Mouse (Mus musculus): ENCODE results near the gene Plekhh1. TPM values are rescaled to one million over a fixed set of nuclear protein-coding genes. Genes with fewer than 3 reads are reported as not detected.
A peak's percentile ranks its signal among the peaks of the same experiment; 100 is the strongest.

Gene Plekhh1
- polyA plus RNA-seq, 1 experiment from 2014 or later = 5.6 TPM

- no peaks in the 10 kb centered on the region for H3K4me1 ChIP-seq
- H3K27ac ChIP-seq = no peak overlapping the region
- no peak overlapping the region for H3K4me2 ChIP-seq
- 85% methylated on average over 7 of the region's 7 CpGs for WGBS
- H3K27me3 ChIP-seq = no peaks in the 10 kb centered on the region
- no peaks in the 10 kb centered on the region for H3K9me3 ChIP-seq
- no peak for ATAC-seq (ENCODE audit: low FRiP score)
- no peak overlapping the region for H3K9ac ChIP-seq
- no peak overlapping the region for H3K4me3 ChIP-seq (replicated peaks)
- peaks cover 24% of the 10 kb centered on the region; the same call in 1 of the 2 replicates for H3K36me3 ChIP-seq (replicated peaks)
Measured at GRCm38 (mm10) chr12:79060766-79061652, 32.0 kb downstream of the Plekhh1 start.

GRCm38 (mm10) chr12:79064451-79064850 lies 35.5 kb downstream of the Plekhh1 start:
- H3K36me3 ChIP-seq (replicated peaks) = peaks cover 47% of the 10 kb centered on the region
- no peak overlapping the region for H3K4me2 ChIP-seq
- H3K9ac ChIP-seq = no peak overlapping the region
- no peak overlapping the region for H3K4me3 ChIP-seq (replicated peaks)
- no peak overlapping the region for H3K27ac ChIP-seq
- H3K4me1 ChIP-seq = no peaks in the 10 kb centered on the region
- H3K27me3 ChIP-seq = no peaks in the 10 kb centered on the region
- H3K9me3 ChIP-seq = no peaks in the 10 kb centered on the region
- WGBS = 90% methylated on average over 13 of the region's 13 CpGs
- no peak for ATAC-seq (ENCODE audit: low FRiP score)

GRCm38 (mm10) chr12:79066431-79066830 lies 37.5 kb downstream of the Plekhh1 start:
- Histone ChIP-seq H3K4me1 (no peaks in the 10 kb centered on the region), H3K36me3 (replicated peaks) (peaks cover 59% of the 10 kb centered on the region)
- WGBS = 86% methylated on average over 9 of the region's 9 CpGs

GRCm38 (mm10) chr12:79067526-79067925 lies 38.6 kb downstream of the Plekhh1 start:
- no peak overlapping the region for H3K9ac ChIP-seq
- no peak for ATAC-seq (ENCODE audit: low FRiP score)
- H3K27ac ChIP-seq = no peak overlapping the region
- H3K27me3 ChIP-seq = no peaks in the 10 kb centered on the region
- H3K36me3 ChIP-seq (replicated peaks) = peaks cover 59% of the 10 kb centered on the region
- WGBS = 91% methylated on average over 5 of the region's 5 CpGs
- no peaks in the 10 kb centered on the region for H3K9me3 ChIP-seq
- no peak overlapping the region for H3K4me2 ChIP-seq
- H3K4me3 ChIP-seq (replicated peaks) = no peak overlapping the region
- H3K4me1 ChIP-seq = no peaks in the 10 kb centered on the region

More at GRCm38 (mm10) chr12:79066431-79066830, 37.5 kb downstream of the Plekhh1 start:
- H3K27ac ChIP-seq = no peak overlapping the region
- no peak overlapping the region for H3K4me2 ChIP-seq
- H3K4me3 ChIP-seq (replicated peaks) = no peak overlapping the region
- no peak for ATAC-seq (ENCODE audit: low FRiP score)
- H3K9me3 ChIP-seq = no peaks in the 10 kb centered on the region
- no peaks in the 10 kb centered on the region for H3K27me3 ChIP-seq
- H3K9ac ChIP-seq = no peak overlapping the region

GRCm38 (mm10) chr12:79068306-79068705 lies 39.3 kb downstream of the Plekhh1 start:
- Histone ChIP-seq H3K9me3 (no peaks in the 10 kb centered on the region), H3K4me2 (no peak overlapping the region), H3K4me3 (replicated peaks) (no peak overlapping the region), H3K27me3 (no peaks in the 10 kb centered on the region), H3K27ac (no peak overlapping the region), H3K36me3 (replicated peaks) (peaks cover 67% of the 10 kb centered on the region), H3K4me1 (no peaks in the 10 kb centered on the region), H3K9ac (no peak overlapping the region)
- WGBS = 91% methylated on average over 11 of the region's 11 CpGs
- no peak for ATAC-seq (ENCODE audit: low FRiP score)

DNA sequence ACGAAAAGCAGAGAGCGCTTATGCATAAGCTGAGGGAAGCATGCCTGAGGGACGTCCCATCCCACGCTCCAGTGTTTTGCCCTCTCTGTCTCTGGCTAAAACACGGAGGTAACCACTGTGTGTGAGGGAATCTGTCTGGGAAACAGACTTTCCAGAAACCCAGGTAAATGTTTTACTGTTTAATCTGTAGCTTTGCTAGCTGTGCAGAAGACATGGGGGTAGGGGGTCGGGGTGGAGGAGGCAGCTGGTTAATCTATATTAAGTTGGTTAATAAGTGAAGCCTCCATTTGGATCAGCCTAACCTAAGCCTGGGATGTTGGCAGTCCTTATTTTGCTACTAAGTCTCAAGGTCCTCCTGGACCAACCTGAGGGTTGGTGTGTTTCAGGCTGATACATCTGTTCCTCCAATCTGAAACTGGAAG lies 40.2 kb downstream of the Plekhh1 start:
- Histone ChIP-seq H3K9me3 (no peaks in the 10 kb centered on the region), H3K4me2 (no peak overlapping the region), H3K27me3 (no peaks in the 10 kb centered on the region), H3K27ac (no peak overlapping the region), H3K4me1 (no peaks in the 10 kb centered on the region), H3K9ac (no peak overlapping the region), H3K4me3 (replicated peaks) (no peak overlapping the region), H3K36me3 (replicated peaks) (peaks cover 68% of the 10 kb centered on the region)
- 88% methylated on average over 6 of the region's 6 CpGs for WGBS
- no peak for ATAC-seq (ENCODE audit: low FRiP score)

GRCm38 (mm10) chr12:79069916-79070315 lies 41.0 kb downstream of the Plekhh1 start:
- H3K9me3 ChIP-seq = no peaks in the 10 kb centered on the region
- WGBS = 86% methylated on average over 6 of the region's 6 CpGs
- H3K4me2 ChIP-seq = no peak overlapping the region
- H3K27ac ChIP-seq = no peak overlapping the region
- no peaks in the 10 kb centered on the region for H3K4me1 ChIP-seq
- no peak overlapping the region for H3K4me3 ChIP-seq (replicated peaks)
- ATAC-seq (ENCODE audit: low FRiP score) = no peak
- peaks cover 69% of the 10 kb centered on the region for H3K36me3 ChIP-seq (replicated peaks)
- no peaks in the 10 kb centered on the region for H3K27me3 ChIP-seq
- H3K9ac ChIP-seq = no peak overlapping the region

- 87% methylated on average over 9 of the region's 9 CpGs for WGBS
- H3K4me3 ChIP-seq (replicated peaks) = no peak overlapping the region
- no peak overlapping the region for H3K4me2 ChIP-seq
- H3K27me3 ChIP-seq = no peaks in the 10 kb centered on the region
- no peaks in the 10 kb centered on the region for H3K9me3 ChIP-seq
- H3K27ac ChIP-seq = no peak overlapping the region
- ATAC-seq (ENCODE audit: low FRiP score) = no peak
- H3K4me1 ChIP-seq = no peaks in the 10 kb centered on the region
- peaks cover 76% of the 10 kb centered on the region for H3K36me3 ChIP-seq (replicated peaks)
- no peak overlapping the region for H3K9ac ChIP-seq
Measured at GRCm38 (mm10) chr12:79070736-79071333, 41.9 kb downstream of the Plekhh1 start.

- no peak overlapping the region for H3K4me3 ChIP-seq (replicated peaks)
- no peaks in the 10 kb centered on the region for H3K9me3 ChIP-seq
- 88% methylated on average over 6 of the region's 6 CpGs for WGBS
- no peak for ATAC-seq (ENCODE audit: low FRiP score)
- H3K27ac ChIP-seq = no peak overlapping the region
- H3K4me1 ChIP-seq = no peaks in the 10 kb centered on the region
- no peaks in the 10 kb centered on the region for H3K27me3 ChIP-seq
- H3K9ac ChIP-seq = no peak overlapping the region
- no peak overlapping the region for H3K4me2 ChIP-seq
- peaks cover 85% of the 10 kb centered on the region for H3K36me3 ChIP-seq (replicated peaks)
Measured at GRCm38 (mm10) chr12:79072576-79072975, 43.6 kb downstream of the Plekhh1 start.

GRCm38 (mm10) chr12:79073362-79073761 lies 44.4 kb downstream of the Plekhh1 start:
- H3K4me1 ChIP-seq = no peaks in the 10 kb centered on the region
- peaks cover 86% of the 10 kb centered on the region for H3K36me3 ChIP-seq (replicated peaks)
- no peaks in the 10 kb centered on the region for H3K27me3 ChIP-seq
- no peak overlapping the region for H3K4me2 ChIP-seq
- no peak overlapping the region for H3K27ac ChIP-seq
- ATAC-seq (ENCODE audit: low FRiP score) = no peak
- no peaks in the 10 kb centered on the region for H3K9me3 ChIP-seq
- no peak overlapping the region for H3K9ac ChIP-seq
- WGBS = 93% methylated on average over 6 of the region's 6 CpGs
- H3K4me3 ChIP-seq (replicated peaks) = no peak overlapping the region

DNA sequence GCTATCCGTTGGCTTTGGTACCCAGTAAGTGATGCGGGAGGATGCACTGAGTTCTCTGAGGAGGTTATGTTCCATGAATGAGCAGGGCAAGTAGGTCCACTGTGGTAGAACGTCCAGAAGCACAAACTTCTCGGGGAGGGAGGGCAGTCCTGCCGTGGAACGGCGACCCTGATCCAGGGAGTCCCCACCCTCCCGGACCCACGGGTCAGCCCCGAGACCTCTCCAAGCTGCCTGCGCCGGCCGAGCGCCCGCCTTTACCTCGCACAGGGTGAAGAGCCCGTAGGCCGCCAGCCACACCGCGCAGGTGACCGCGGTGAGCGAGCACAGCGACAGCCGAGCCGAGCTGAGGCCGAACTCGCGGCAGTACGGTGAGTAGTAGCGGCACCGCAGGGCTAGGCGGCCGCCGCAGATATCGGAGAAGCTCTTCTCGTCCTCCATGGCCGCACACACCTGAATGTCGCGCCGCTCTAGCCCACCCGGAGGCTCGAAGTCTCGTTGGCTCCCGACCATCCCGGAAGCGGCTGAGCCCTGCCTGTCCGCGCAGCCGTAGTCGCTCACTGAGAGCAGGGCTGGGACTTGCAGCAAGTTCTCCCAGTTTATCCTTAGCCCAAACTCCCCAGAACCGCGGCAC lies 60.3 kb downstream of the Plekhh1 start, which contains the start of gene Pigh:
TSS of gene Pigh (minus strand) at position 470 of the 631 bp plus-strand sequence.
- Histone ChIP-seq H3K9me3 (no peaks in the 10 kb centered on the region), H3K36me3 (replicated peaks) (peaks cover 11% of the 10 kb centered on the region), H3K9ac (peak within 1 kb of the TSS; percentile 89), H3K4me2 (peak within 1 kb of the TSS; percentile 73), H3K27me3 (no peaks in the 10 kb centered on the region), H3K4me3 (replicated peaks) (peak within 1 kb of the TSS; percentile 91), H3K4me1 (peaks cover 9% of the 10 kb centered on the region), H3K27ac (peak within 1 kb of the TSS; percentile 59; the same call in 1 of the 2 replicates)
- under 1% methylated on average over 53 of the region's 53 CpGs for WGBS
- peak; percentile 96 for ATAC-seq (ENCODE audit: low FRiP score)

- Histone ChIP-seq H3K4me3 (replicated peaks) (no peak overlapping the region), H3K27ac (no peak overlapping the region)
- 53% methylated on average over 4 of the region's 4 CpGs for WGBS
Measured at GRCm38 (mm10) chr12:79092569-79092968, 63.6 kb downstream of the Plekhh1 start.

More at GRCm38 (mm10) chr12:79092569-79092968, 63.6 kb downstream of the Plekhh1 start:
- H3K9me3 ChIP-seq = no peaks in the 10 kb centered on the region
- peaks cover 9% of the 10 kb centered on the region for H3K4me1 ChIP-seq
- no peak for ATAC-seq (ENCODE audit: low FRiP score)
- H3K9ac ChIP-seq = no peak overlapping the region
- H3K27me3 ChIP-seq = no peaks in the 10 kb centered on the region
- H3K36me3 ChIP-seq (replicated peaks) = no peaks in the 10 kb centered on the region
- no peak overlapping the region for H3K4me2 ChIP-seq

All from forebrain, embryonic 12.5 days (tissue).